Mouse (Mus musculus) limb, embryonic 12.5 days (tissue): ENCODE results near the gene Anapc11. TPM values are rescaled to one million over a fixed set of nuclear protein-coding genes. Genes with fewer than 3 reads are reported as not detected.

Source experiments
- ATAC-seq: fragments of 200-750 bp; cut with Nextera tagmentation; 2 replicates; pipeline ENCODE4 v1.8.0; 2017; ENCODE audit warnings: low read depth, moderate TSS enrichment; ENCODE audit not compliant: insufficient number of reproducible peaks, insufficient read depth, low FRiP score, low TSS enrichment
- H3K27ac ChIP-seq: fragments of 300-500 bp; sonication (generic); 2 replicates; pipeline ENCODE4 v1.5.1; 2016; ENCODE audit warnings: mild to moderate bottlenecking, moderate library complexity
- H3K27me3 ChIP-seq: fragments of 300-500 bp; sonication (generic); 2 replicates; pipeline ENCODE4 v1.6.1; 2016; ENCODE audit warnings: mild to moderate bottlenecking, moderate library complexity
- H3K36me3 ChIP-seq: fragments of 300-500 bp; sonication (generic); 2 replicates; pipeline ENCODE4 v1.6.1; 2016; ENCODE audit warnings: mild to moderate bottlenecking, moderate library complexity
- H3K4me1 ChIP-seq: fragments of 300-500 bp; sonication (generic); replicated peaks from 2 replicates; pipeline ENCODE4 v1.6.1; 2016
- H3K4me2 ChIP-seq: fragments of 300-500 bp; sonication (generic); 2 replicates; pipeline ENCODE4 v1.6.1; 2016; ENCODE audit warnings: mild to moderate bottlenecking, moderate library complexity
- H3K4me3 ChIP-seq: fragments of 300-500 bp; sonication (generic); replicated peaks from 2 replicates; pipeline ENCODE4 v1.5.1; 2016; ENCODE audit warnings: mild to moderate bottlenecking
- H3K9ac ChIP-seq: fragments of 300-500 bp; sonication (generic); replicated peaks from 2 replicates; pipeline ENCODE4 v1.6.1; 2016; ENCODE audit warnings: mild to moderate bottlenecking, moderate library complexity
- H3K9me3 ChIP-seq: fragments of 300-500 bp; sonication (generic); 2 replicates; pipeline ENCODE4 v1.6.1; 2016; ENCODE audit warnings: mild to moderate bottlenecking, moderate library complexity
- WGBS: fragments of 180-500 bp; shearing (Covaris S2); methylation state at CpG from one replicate; pipeline ENCODE4 v1.1.7; 2016; 5-methylcytosine and 5-hydroxymethylcytosine counted together
- polyA plus RNA-seq: library from polyadenylated mRNA; unstranded; fragments of >200 nt; fragmentation: Nextera tagmentation; extraction: Ambion mirVana; gene quantifications from 2 replicates; pipeline ENCODE4 v1.2.1, GENCODE M21; 2016

Gene Anapc11
- polyA plus RNA-seq, 1 experiment from 2014 or later, result 202 TPM

DNA sequence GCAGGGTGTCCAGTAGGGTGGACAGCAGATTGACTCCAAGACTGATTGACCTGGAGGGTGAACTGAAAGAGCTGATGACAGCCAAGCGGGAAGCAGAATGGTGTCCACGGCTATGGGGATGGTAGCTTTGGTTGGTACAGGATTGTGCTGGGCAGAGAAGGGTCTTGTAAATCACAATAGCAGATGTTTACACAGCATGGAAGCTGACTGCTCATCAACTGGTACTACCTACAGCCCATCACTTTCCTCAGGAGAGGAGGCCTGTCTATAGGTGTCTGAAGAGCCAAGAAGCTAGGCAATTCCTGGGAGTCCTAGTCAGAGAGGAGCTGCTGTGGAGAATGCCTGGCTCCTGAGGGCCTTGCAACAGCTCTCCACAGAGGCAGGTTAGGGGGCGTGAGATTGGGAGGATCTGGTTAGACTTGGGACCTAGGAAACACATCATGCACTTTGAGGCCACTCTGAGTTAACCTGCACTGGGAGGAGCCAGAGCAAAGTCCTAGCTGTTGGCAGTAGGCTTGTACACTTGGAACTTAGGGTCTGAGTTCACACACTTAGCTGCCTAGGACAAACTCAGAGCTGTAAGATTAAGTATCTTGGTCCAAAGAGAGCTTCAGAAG, 21.7 kb upstream of the Anapc11 start:
- Histone ChIP-seq H3K9me3 (no peaks in the 10 kb centered on the region), H3K4me2 (no peak overlapping the region), H3K4me1 (peaks cover 29% of the 10 kb centered on the region), H3K27ac (no peak overlapping the region), H3K4me3 (no peak overlapping the region), H3K27me3 (no peaks in the 10 kb centered on the region), H3K36me3 (peaks cover 36% of the 10 kb centered on the region), H3K9ac (no peak overlapping the region)
- ATAC-seq, result no peak
- 83% methylated on average over 3 of the region's 3 CpGs for WGBS

- Histone ChIP-seq H3K9ac (0 out of 2 replicates have a peak overlapping the region, but pooled peaks have one; percentile 14), H3K9me3 (no peaks in the 10 kb centered on the region), H3K36me3 (peaks cover 35% of the 10 kb centered on the region), H3K4me2 (no peak overlapping the region), H3K4me1 (peaks cover 31% of the 10 kb centered on the region), H3K27ac (no peak overlapping the region), H3K4me3 (no peak overlapping the region), H3K27me3 (no peaks in the 10 kb centered on the region)
- 90% methylated on average over 7 of the region's 7 CpGs for WGBS
- no peak for ATAC-seq
Measured at GRCm38 (mm10) chr11:120577211-120578023, 20.8 kb upstream of the Anapc11 start.

- Histone ChIP-seq H3K9me3 (no peaks in the 10 kb centered on the region), H3K9ac (0 out of 2 replicates have a peak overlapping the region, but pooled peaks have one; percentile 14), H3K27me3 (no peaks in the 10 kb centered on the region), H3K36me3 (peaks cover 35% of the 10 kb centered on the region), H3K4me3 (no peak overlapping the region), H3K27ac (no peak overlapping the region), H3K4me2 (no peak overlapping the region), H3K4me1 (peaks cover 32% of the 10 kb centered on the region)
- WGBS, result 80% methylated on average over 10 of the region's 10 CpGs
- no peak for ATAC-seq
Measured at GRCm38 (mm10) chr11:120578024-120578693, 20.1 kb upstream of the Anapc11 start.

GRCm38 (mm10) chr11:120578694-120579243, 19.5 kb upstream of the Anapc11 start:
- Histone ChIP-seq H3K4me1 (peaks cover 32% of the 10 kb centered on the region), H3K27ac (0 out of 2 replicates have a peak overlapping the region, but pooled peaks have one; percentile 12), H3K9ac (no peak overlapping the region), H3K4me3 (peak overlapping the region; percentile 90), H3K36me3 (peaks cover 40% of the 10 kb centered on the region), H3K27me3 (no peaks in the 10 kb centered on the region), H3K4me2 (no peak overlapping the region), H3K9me3 (peaks cover under 1% of the 10 kb centered on the region; the same call in 1 of the 2 replicates)
- ATAC-seq, result no peak
- WGBS, result 76% methylated on average over 11 of the region's 11 CpGs

DNA sequence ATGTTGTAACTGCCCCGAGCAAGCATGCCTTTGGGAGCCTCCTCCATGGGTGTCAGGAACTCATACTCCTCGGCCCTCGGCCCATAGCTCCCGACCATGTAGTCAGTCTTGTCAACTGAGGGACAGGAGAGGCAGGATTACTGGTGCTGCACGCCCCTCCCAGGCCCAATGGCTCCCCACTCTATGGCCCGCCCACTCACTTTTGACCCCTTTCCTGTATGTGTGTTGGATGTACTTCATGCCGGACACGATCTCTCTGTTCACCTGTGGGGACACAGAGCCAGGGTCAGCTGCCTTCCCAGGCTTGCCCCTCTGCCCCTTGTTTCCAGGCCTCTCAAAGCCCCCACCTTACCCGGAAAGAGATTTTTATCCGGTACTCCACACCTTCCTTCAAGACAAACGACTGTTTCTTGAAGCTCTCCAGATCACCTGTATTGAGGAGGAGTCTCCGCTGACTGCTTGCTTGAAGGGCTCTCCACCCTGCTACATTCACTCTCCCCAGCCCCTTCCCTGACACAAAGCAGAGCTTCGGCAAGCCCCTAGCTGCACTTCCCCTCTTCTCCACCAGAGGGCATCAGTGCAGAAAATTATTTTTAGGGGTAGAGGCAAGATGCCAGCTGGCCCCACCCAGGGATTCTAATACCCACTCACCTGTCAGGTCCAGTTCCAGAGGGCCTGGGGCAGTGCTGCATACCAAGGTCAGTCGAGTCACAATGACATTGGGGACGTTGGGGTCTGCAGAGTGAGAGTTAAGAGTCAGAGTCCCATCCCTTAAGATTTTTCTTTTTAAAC, 18.7 kb upstream of the Anapc11 start:
- Histone ChIP-seq H3K9ac (peak overlapping the region; percentile 95), H3K4me2 (peak overlapping the region; percentile 95), H3K4me1 (peaks cover 27% of the 10 kb centered on the region), H3K27me3 (no peaks in the 10 kb centered on the region), H3K9me3 (peaks cover 5% of the 10 kb centered on the region; the same call in 1 of the 2 replicates), H3K27ac (peak overlapping the region; percentile 92; the same call in 1 of the 2 replicates), H3K36me3 (peaks cover 48% of the 10 kb centered on the region), H3K4me3 (peak overlapping the region; percentile 90)
- no peak for ATAC-seq
- 59% methylated on average over 15 of the region's 15 CpGs for WGBS

DNA sequence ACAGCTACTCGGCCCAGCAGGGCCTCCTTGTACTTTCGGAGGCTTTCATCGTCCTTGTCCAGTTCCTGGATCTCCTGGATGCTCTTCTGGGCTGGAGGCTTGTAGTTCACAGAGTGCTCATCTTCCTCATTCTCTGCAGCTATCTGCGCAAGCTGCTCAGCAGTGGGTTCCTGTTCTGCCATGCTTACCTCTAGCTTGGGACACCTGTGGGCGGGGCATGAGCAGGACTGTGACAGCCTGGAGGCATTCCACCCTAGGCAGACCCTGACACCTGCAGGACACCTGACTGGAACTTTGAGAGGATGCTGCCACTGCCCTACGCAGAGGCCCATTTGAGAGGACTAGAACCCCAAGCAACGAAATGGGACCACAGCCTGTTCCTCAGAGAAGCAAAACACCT, 18.0 kb upstream of the Anapc11 start:
- Histone ChIP-seq H3K27me3 (no peaks in the 10 kb centered on the region), H3K36me3 (peaks cover 53% of the 10 kb centered on the region), H3K27ac (peak overlapping the region; percentile 92), H3K9me3 (peaks cover 5% of the 10 kb centered on the region; the same call in 1 of the 2 replicates), H3K4me3 (peak overlapping the region; percentile 90), H3K9ac (peak overlapping the region; percentile 95), H3K4me2 (peak overlapping the region; percentile 95), H3K4me1 (peaks cover 24% of the 10 kb centered on the region)
- ATAC-seq, result no peak
- 61% methylated on average over 7 of the region's 7 CpGs for WGBS

- Histone ChIP-seq H3K4me2 (peak overlapping the region; percentile 95), H3K36me3 (peaks cover 61% of the 10 kb centered on the region), H3K27me3 (no peaks in the 10 kb centered on the region), H3K9ac (peak overlapping the region; percentile 95), H3K4me3 (peak overlapping the region; percentile 90), H3K9me3 (peaks cover 5% of the 10 kb centered on the region; the same call in 1 of the 2 replicates), H3K27ac (peak overlapping the region; percentile 92), H3K4me1 (peaks cover 24% of the 10 kb centered on the region)
- ATAC-seq, result no peak
- under 1% methylated on average over 44 of the region's 44 CpGs for WGBS
Measured at GRCm38 (mm10) chr11:120580871-120581331, 17.3 kb upstream of the Anapc11 start.

DNA sequence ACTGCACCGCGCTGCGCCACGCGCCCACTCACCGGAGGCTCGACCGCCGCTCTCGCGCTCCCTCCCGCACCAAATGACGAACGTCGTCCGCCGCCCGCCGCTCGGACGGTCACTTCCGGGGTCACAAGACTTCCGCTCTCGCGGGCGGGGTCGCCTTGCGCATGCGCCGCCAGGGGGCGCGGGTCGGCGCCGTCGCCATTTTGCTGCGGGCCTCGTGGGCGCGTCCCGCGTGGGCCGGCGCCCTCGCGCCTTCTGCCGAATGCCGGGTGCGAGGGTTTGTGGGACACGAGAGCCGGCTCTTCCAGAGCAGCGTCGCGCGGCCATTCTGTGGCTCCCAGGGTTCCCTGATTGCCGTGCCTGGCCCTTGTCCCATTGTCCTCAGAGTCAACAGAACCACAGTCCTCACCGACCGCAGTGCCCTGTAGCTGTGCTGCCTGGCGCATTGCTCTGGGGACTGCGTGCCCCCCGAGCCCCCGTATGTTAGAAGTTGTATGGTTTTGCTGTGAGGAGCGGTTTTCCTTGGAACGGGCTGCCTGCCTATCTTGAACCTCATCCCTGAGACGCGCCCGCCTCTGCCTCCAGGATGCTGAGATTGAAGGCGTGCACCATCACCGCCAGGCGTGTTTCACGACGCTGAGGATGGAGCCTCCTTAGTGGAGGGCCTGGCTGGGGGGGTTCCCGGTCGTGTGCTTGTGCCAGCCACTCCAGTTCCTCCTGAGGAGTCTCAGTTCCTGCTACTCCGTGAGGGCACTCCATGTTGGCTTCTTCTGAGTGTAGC, 16.5 kb upstream of the Anapc11 start, which contains the start of gene Arhgdia:
Gene Arhgdia (minus strand): TSS at position 135 of the 778 bp plus-strand sequence.
- Histone ChIP-seq H3K9me3 (peaks cover 5% of the 10 kb centered on the region; the same call in 1 of the 2 replicates), H3K4me1 (peaks cover 24% of the 10 kb centered on the region), H3K4me3 (peak within 1 kb of the TSS; percentile 90), H3K9ac (peak within 1 kb of the TSS; percentile 95), H3K36me3 (peaks cover 68% of the 10 kb centered on the region), H3K27ac (peak within 1 kb of the TSS; percentile 92), H3K4me2 (peak within 1 kb of the TSS; percentile 95), H3K27me3 (no peaks in the 10 kb centered on the region)
- 0 out of 2 replicates have a peak, but pooled peaks have one; percentile 10 for ATAC-seq
- 6% methylated on average over 64 of the region's 75 CpGs for WGBS

GRCm38 (mm10) chr11:120582268-120582981, 15.8 kb upstream of the Anapc11 start:
- H3K27me3 ChIP-seq, result no peaks in the 10 kb centered on the region
- H3K27ac ChIP-seq, result peak overlapping the region; percentile 92
- peaks cover 24% of the 10 kb centered on the region for H3K4me1 ChIP-seq
- 72% methylated on average over 8 of the region's 8 CpGs for WGBS
- peak overlapping the region; percentile 95 for H3K4me2 ChIP-seq
- no peak for ATAC-seq
- H3K36me3 ChIP-seq, result peaks cover 70% of the 10 kb centered on the region
- peak overlapping the region; percentile 90 for H3K4me3 ChIP-seq
- H3K9ac ChIP-seq, result peak overlapping the region; percentile 95
- H3K9me3 ChIP-seq, result peaks cover 5% of the 10 kb centered on the region; the same call in 1 of the 2 replicates
